Mouse (Mus musculus) MN1 (cell line): ENCODE measurements around the gene Hmga1.

Experiments used
- DNase-seq: peaks from one replicate; pipeline ENCODE4 v3.0.0-alpha.2; 2016; ENCODE audit warnings: low spot score

The Hmga1 gene

DNA sequence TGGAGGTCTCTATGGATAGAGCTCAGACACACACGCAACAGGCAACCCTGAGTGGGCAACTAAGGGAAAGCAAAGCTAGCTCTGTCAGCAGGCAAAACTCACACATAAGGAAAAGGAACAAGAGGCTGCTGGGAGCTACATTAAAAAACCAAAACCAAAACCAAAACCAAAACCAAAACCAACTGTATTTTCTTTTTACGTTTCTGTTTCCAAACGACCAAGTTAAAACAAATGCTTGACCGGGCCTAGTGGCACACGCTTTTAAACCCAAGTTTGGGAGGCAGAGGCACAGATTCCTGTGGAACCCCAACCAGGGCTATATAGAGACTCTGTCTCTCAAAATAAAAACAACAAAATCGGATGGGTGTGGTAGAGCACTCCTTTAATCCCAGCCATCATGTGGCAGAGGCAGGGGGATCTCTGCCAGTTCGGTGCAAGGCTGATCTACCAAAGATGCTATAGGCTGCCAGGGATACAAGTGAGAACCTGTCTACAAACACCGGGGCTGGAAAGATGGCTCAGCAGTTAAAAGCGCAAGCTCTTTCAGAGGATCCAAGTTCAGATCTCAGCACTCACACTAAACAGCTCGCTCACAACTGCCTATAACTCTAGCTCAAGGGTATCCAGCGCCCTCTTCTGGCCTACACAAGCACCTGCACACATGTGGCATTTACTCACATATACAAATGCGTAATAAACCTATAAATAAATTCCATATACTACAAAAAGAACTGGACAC is 35.7 kb downstream of the Hmga1 start:
- no peak for DNase-seq

- no peak for DNase-seq
Measured at GRCm38 (mm10) chr17:27592565-27592910, 36.2 kb downstream of the Hmga1 start.

DNA sequence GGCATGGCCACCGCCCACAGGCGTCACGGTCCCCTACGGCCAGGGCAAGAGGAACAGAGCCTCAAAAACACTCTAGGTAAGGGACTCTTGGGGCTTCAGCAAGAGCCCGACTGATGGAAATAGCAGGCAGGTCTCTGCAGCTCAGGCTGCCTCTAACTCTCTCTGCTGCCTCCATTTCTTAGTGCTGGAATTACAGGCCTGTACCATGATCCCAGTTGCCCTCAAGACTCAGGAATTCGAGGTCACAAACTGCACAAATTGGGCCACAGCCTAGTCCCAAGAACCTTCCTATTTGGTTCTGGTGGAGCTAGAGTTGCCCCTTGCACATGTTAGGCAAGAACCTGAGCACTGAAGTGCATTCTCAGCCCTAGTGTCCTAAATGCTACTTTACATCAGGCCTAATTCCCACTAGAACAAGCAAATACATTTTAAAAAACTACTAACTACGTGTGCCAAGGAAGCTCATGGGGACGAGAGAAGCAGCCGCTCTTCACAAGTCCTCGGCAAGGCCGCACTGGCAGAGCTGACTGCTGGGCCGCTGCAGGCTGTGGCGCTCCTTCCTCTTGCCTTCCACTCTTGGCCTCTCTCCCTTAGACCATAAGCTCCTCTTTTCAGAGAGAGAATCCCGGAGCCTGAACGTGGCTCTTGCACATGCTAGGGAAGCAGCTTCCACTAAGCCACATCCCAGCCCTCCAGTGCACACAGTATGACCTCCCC is 39.5 kb downstream of the Hmga1 start:
- DNase-seq, result no peak

GRCm38 (mm10) chr17:27596376-27597190 is 40.3 kb downstream of the Hmga1 start:
- DNase-seq, result no peak

- DNase-seq, result no peak
Measured at GRCm38 (mm10) chr17:27600286-27600685, 44.0 kb downstream of the Hmga1 start.

DNA sequence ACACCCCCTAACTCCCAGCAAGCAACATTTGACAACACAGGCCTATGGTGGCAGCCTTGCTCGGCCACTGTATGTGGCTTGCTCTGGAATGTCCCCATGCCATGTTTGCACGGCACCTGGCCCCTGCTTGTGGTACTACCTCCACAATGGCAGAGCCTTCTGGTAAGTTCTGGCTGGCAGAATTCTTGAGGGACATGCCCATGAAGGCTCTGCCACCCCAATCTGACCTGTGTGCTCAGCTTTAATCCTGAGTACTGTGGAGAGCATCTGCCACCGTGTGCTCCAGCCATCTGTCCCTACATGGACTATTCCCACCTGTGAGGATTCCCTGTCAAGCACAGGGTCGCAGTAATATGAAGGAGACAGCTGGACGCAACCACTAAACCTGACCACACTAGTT is 44.6 kb downstream of the Hmga1 start:
- no peak for DNase-seq

DNA sequence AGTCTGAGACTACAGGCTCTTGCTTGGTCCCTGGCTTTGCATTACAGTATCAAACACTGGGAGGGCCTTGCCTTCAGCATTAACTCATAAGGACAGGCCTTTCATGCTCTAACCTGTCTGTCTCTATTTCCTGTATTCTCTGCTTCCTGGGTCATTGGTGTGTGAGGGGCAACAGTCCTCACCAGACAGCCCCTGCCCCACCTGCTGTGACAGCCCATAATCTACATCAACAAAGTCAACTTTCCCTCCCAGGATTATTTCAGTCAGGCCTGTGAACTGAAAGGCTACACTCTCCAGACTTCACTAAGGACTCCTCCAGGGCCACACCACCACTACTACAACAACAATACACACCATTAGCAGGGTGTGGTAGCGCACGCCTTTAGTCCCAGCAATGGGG is 46.7 kb downstream of the Hmga1 start:
- DNase-seq, result no peak

GRCm38 (mm10) chr17:27603522-27604234 is 47.4 kb downstream of the Hmga1 start:
- peak; percentile 62 for DNase-seq

GRCm38 (mm10) chr17:27609576-27609975 is 53.3 kb downstream of the Hmga1 start:
- DNase-seq, result no peak

DNA sequence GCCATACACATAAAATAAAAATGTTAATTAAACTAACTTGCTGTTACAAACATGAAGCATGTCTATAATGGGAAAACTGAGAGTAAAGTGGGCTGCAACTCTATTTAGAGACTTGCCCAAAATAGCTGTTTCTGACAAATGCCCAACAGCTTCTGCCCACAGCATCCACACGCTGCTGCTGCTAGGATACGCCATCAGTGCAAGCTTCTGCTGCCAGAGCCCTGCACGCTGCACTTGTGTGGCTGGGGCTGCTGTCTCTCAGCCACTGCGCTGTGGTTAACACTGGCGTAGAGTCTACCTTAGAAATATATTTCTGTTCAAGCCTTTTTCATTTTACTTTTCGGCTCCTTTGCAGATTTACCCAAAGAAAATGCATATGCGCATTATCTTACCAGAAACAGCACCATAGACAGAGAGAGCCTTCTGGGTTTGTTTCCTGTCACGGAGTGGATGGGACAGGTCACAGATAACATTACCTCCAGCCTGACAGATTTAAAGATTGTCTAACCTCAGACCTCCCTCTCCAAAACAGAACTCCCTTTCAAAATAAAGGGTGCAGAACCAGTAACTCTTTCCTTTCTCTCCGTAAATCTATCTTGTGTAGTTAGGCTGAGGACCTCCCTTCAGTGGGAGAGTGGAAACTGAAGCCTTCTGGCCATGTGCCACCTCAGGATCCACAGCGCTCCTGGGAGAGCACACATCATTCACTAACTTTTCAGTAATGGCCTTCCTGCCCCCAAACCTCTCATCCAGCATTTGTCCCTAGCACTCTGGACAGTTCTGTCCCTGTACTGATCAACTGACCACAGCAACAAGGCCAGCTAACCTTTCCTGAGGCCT is 54.6 kb downstream of the Hmga1 start:
- no peak for DNase-seq

GRCm38 (mm10) chr17:27611519-27611884 is 55.2 kb downstream of the Hmga1 start:
- no peak for DNase-seq

DNA sequence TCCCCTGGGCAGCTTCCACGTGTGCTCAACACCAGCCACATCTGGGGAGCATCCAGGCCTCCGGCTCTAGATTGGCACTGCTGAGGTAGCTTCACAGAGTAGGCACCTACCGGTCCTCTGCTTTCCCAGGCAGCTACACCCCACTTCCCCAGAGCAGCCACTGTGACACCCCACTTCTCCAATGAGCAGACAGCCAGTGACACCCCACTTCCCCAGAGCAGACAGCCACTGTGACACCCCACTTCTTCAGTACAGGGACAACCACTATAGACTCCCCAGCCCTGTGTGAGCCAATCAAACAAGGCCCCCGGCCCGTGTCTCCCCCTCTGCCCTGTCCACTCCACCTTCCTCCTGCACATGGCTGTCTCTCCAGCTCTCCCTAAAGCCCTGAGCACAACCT is 55.7 kb downstream of the Hmga1 start:
- no peak for DNase-seq

GRCm38 (mm10) chr17:27613016-27613415 is 56.7 kb downstream of the Hmga1 start:
- DNase-seq, result no peak
